Mouse (Mus musculus): ENCODE results near the gene Psen2. TPM values are rescaled to one million over a fixed set of nuclear protein-coding genes. Genes with fewer than 3 reads are reported as not detected.

Psen2 gene
- polyA plus RNA-seq (2017; shearing (Covaris generic)) = 100 to 1,000 TPM in 2 of 3 experiments, 10 to 100 TPM in 1; 83.5 to 124 (median 120) TPM

GRCm38 (mm10) chr1:180263364-180263997, at the start of gene Psen2:
Gene Psen2, minus strand, starts transcription at chr1:180263438.
- no peak for ATAC-seq

- ATAC-seq = peak; percentile 44
Observed at GRCm38 (mm10) chr1:180312792-180313311, 49.6 kb upstream of the Psen2 start.

- ATAC-seq = no peak
Observed at GRCm38 (mm10) chr1:180312286-180312685, 49.0 kb upstream of the Psen2 start.

- ATAC-seq = no peak
Observed at GRCm38 (mm10) chr1:180308897-180309296, 45.7 kb upstream of the Psen2 start.

- no peak for ATAC-seq
Observed at GRCm38 (mm10) chr1:180307661-180308060, 44.4 kb upstream of the Psen2 start.

- no peak for ATAC-seq
Observed at GRCm38 (mm10) chr1:180306889-180307288, 43.7 kb upstream of the Psen2 start.

GRCm38 (mm10) chr1:180303600-180303999, 40.4 kb upstream of the Psen2 start:
- ATAC-seq = peak; percentile 83

GRCm38 (mm10) chr1:180302253-180303120, 39.2 kb upstream of the Psen2 start:
- no peak for ATAC-seq

GRCm38 (mm10) chr1:180300997-180301396, 37.8 kb upstream of the Psen2 start:
- ATAC-seq = no peak

GRCm38 (mm10) chr1:180300292-180300691, 37.1 kb upstream of the Psen2 start:
- ATAC-seq = no peak

- no peak for ATAC-seq
Observed at GRCm38 (mm10) chr1:180299697-180300096, 36.5 kb upstream of the Psen2 start.

GRCm38 (mm10) chr1:180296088-180296487, 32.9 kb upstream of the Psen2 start:
- peak; percentile 93 for ATAC-seq

- no peak for ATAC-seq
Observed at GRCm38 (mm10) chr1:180290358-180290757, 27.1 kb upstream of the Psen2 start.

- no peak for ATAC-seq
Observed at GRCm38 (mm10) chr1:180289788-180290187, 26.6 kb upstream of the Psen2 start.

- ATAC-seq = no peak
Observed at GRCm38 (mm10) chr1:180288872-180289468, 25.7 kb upstream of the Psen2 start.

GRCm38 (mm10) chr1:180288227-180288626, 25.0 kb upstream of the Psen2 start:
- ATAC-seq = no peak

GRCm38 (mm10) chr1:180286081-180286831, 23.0 kb upstream of the Psen2 start:
- ATAC-seq = no peak

- no peak for ATAC-seq
Observed at GRCm38 (mm10) chr1:180283813-180284768, 20.9 kb upstream of the Psen2 start.

GRCm38 (mm10) chr1:180282581-180282980, 19.3 kb upstream of the Psen2 start:
- no peak for ATAC-seq

GRCm38 (mm10) chr1:180279648-180280047, 16.4 kb upstream of the Psen2 start:
- peak; percentile 96 for ATAC-seq

GRCm38 (mm10) chr1:180277563-180277962, 14.3 kb upstream of the Psen2 start:
- no peak for ATAC-seq

Data from inflammation-experienced regulatory T-cells, adult 6 months (primary cell).